Mouse (Mus musculus) erythroblast, embryonic 14.5 days (primary cell): ENCODE measurements around the gene Akap13.

Source experiments
- GATA1 ChIP-seq: IDR thresholded peaks from 2 replicates; pipeline ENCODE4 v1.6.1; 2012; ENCODE audit warnings: low read length, inconsistent platforms, mixed read lengths
- TAL1 ChIP-seq: IDR thresholded peaks from 3 replicates; pipeline ENCODE4 v1.6.1; 2012; ENCODE audit warnings: low read length, inconsistent platforms, mixed read lengths

DNA sequence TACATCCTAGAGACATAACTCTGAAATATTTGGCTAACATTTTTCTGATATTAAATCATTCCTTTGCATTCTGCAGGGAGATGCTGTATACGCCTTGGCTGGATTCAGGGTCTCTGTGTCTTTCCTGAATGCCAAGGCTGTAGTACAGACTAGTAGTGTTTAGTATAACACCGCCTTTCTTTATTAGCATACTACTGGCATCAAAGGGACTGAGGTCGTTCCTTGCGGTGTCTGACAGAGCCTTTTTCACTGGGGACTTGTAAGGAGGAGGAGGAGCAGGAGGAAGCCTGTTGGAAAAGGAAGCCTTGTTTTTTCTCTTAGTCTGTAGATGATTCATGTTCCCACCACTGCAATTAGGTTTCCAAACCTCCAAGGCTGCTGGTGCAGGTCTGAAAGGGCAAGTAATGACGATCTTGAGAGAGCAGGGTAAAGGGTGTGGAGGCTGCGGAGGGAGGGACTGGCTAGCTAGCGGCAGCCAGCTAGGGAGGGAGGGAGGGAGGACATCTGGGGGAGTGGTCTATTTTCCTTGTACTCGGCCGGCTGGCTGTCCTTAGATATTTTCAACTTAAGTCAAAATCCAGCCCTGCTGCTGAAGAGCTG lies 186.9 kb downstream of the Akap13 start:
- TF ChIP-seq GATA1: no peak
- TF ChIP-seq TAL1: no peak
